Mouse (Mus musculus) stomach, postnatal 0 days (tissue): Measurements from ENCODE around the gene Trpv3.

Source experiments
- CTCF ChIP-seq: IDR thresholded peaks from 2 replicates; pipeline ENCODE4 v1.5.1; 2016; ENCODE audit warnings: antibody characterized with exemption, low read depth, mild to moderate bottlenecking, moderate library complexity
- EP300 ChIP-seq: optimal IDR thresholded peaks from 2 replicates; pipeline ENCODE3; 2016; ENCODE audit warnings: antibody characterized with exemption

DNA sequence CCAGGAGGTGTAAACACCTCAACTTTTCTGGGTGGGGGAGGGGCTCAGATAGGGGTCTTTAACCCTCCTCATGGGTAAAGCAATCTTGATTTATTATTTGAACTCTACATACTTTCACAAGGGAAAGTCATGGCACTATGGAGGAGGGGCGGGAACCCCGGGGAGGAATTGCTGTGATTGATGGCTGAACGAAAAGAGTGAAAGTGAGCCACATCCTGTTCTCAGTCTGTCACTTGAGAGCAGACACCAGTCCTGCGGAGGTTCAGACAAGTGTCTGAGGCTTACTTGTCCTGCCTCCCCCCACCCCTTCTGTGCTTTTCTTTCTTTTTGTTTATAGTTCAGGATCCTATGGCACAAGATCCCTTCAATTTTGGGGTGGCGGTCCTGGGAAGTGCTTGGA lies 13.5 kb downstream of the Trpv3 start:
- TF ChIP-seq CTCF = no peak
- no peak for TF ChIP-seq EP300
